Mouse (Mus musculus) spleen, adult 18-20 months (tissue): ENCODE measurements at regions not wholly inside any gene's neighbourhood (a gene's known extent, or its start where the extent isn't known, plus 50 kb on each side); places are given as distances from the start of the nearest gene placed in this dataset.

ENCODE experiments used
- DNase-seq, 2 experiments: peaks; one replicate each; pipeline ENCODE4 v3.0.0; 2022; ENCODE audit warnings: mixed read lengths in 2 of 2

DNA sequence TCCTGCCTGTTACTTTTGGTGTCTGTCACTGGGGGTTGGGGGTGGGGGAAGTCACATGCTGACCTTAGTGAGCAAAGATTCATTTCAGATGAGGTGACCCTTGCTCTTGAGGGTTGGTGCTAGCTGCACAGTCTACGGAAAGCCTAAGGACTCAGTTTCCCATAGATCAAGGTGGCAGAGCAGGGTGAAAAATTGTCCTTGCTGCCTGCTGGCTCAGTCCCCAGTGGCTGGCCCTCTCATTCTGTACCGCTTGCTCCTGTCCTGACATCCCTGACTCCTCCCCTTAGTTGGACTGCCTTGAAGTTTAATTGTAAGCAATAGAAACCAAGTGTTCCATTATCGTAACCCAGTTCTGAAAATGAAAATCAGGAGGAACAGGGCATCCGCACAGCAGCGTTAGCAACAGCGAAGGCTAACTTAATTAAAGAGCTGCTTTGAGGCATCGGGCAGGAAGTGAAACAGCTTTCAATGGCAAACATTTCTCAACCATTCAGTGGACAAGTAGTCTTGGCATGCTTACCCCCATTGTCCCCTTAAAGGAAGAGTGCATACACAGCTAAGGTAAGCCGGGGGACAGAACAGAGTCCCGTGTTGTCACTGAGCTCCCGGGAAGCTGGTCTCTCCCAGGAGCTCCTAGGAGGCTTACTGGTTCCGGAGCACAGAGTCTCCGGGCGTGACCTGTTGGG is 151.9 kb upstream of the Id2 start:
- DNase-seq, result no peak

GRCm38 (mm10) chr12:25246566-25246965 is 149.6 kb upstream of the Id2 start:
- DNase-seq, result no peak

DNA sequence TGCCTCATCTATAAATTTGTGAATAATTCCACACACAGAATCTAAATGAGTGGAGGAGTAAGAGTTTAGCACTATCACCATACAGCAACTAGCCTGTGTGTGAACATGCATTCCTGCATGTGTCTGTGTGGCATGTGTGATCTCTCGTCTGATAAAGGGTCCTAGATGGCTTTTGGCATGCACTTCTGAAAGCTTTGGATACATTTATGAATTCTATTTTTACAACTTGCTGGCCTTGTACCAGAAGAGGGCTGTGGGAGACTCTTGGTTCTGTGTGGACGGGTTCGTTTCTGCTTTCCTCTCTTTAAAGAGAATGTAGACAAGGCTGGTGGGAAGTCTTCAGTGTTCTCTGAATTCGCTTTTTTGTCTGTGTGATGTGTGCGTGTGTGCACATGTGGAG is 148.7 kb upstream of the Id2 start:
- no peak for DNase-seq

- DNase-seq, result no peak
These were observed 148.3 kb upstream of the Id2 start for GRCm38 (mm10) chr12:25245251-25245650.

DNA sequence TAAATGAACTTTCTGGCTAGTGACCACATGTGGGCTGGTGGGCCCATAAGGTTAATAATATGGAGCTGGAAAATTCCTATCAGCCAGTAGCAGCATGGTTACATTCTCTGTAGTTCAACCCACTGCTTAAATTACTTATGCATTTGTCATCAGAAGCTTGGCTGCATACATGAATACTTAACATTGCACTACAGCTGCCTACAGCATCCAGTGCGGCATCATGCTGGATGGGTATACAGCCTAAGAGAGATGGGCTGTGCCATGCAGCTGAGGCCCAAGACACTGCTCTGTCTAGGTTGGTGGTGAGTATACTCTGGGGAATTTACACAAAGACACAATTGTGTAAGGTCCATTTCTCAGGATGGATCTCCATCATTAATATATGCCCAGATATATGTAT is 147.7 kb upstream of the Id2 start:
- DNase-seq, result no peak

GRCm38 (mm10) chr12:25243901-25244300 is 147.0 kb upstream of the Id2 start:
- DNase-seq, result no peak

DNA sequence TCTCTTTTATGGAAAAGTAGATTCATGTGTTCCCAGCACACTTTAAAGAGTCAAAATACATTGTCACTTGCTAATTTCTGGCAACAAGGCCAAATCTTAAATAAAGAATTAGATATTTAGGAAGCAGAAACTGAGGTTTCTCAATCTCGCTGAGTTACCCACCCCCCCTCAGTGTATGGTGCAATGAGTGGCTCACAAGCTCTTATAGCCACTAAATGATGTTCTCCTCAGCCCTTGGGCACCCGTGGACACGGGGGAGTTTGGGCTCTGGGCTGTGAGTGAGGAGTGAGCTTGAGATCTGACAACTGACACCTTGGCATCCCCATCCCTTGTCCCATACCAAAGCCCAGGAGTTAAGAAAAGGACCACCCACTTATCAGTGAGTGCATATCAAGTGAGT is 145.4 kb upstream of the Id2 start:
- DNase-seq, result no peak

- DNase-seq, result no peak
These were observed 144.7 kb upstream of the Id2 start for GRCm38 (mm10) chr12:25241675-25242074.

GRCm38 (mm10) chr12:25240796-25241195 is 143.9 kb upstream of the Id2 start:
- DNase-seq, result no peak

- DNase-seq, result no peak
These were observed 143.2 kb upstream of the Id2 start for GRCm38 (mm10) chr12:25240142-25240541.

GRCm38 (mm10) chr12:25235071-25235470 is 138.1 kb upstream of the Id2 start:
- DNase-seq, result no peak

- no peak for DNase-seq
These were observed 137.7 kb upstream of the Id2 start for GRCm38 (mm10) chr12:25234636-25235035.

GRCm38 (mm10) chr12:25233027-25233535 is 136.1 kb upstream of the Id2 start:
- DNase-seq, result no peak

- no peak for DNase-seq
These were observed 135.6 kb upstream of the Id2 start for GRCm38 (mm10) chr12:25232358-25233026.

- DNase-seq, result no peak
These were observed 131.8 kb upstream of the Id2 start for GRCm38 (mm10) chr12:25228708-25229107.

GRCm38 (mm10) chr12:25227736-25228135 is 130.8 kb upstream of the Id2 start:
- DNase-seq, result no peak

GRCm38 (mm10) chr12:25224644-25225043 is 127.7 kb upstream of the Id2 start:
- no peak for DNase-seq

DNA sequence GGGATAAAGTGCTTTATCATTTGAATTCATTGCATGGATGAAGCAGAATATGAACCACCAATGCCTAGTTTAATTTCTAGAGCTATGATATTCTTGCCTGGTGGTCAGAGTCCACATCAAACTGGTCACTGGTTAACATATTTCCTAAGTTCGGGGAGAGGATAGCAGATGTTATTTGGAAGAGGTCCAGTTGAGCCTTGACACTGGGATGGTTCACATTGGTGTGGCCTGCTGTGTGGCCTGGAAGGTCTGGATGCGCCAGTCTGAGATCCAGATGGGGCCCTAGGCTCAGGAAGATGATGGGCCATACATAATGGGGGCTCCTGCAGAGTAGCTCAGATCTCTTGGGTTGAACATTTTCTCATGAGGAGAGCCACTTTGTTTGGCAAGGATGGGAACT is 127.3 kb upstream of the Id2 start:
- DNase-seq, result no peak

GRCm38 (mm10) chr12:25223539-25223938 is 126.6 kb upstream of the Id2 start:
- no peak for DNase-seq

DNA sequence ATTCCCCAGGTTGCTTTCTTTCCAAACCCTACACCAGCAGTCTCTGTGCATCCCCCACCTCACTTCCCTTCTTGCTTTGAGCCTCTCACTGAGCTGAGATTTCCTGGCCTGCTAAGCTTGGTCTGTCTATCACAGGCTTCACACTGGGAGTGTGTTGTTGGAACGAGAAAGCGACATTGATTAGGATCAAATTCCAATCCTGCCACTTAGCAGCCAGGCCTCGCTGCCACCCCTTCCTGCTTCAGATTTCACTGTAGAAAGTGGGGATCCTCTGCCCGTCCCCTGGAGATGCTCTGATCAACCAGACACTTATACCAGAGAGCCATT is 123.8 kb upstream of the Id2 start:
- no peak for DNase-seq

DNA sequence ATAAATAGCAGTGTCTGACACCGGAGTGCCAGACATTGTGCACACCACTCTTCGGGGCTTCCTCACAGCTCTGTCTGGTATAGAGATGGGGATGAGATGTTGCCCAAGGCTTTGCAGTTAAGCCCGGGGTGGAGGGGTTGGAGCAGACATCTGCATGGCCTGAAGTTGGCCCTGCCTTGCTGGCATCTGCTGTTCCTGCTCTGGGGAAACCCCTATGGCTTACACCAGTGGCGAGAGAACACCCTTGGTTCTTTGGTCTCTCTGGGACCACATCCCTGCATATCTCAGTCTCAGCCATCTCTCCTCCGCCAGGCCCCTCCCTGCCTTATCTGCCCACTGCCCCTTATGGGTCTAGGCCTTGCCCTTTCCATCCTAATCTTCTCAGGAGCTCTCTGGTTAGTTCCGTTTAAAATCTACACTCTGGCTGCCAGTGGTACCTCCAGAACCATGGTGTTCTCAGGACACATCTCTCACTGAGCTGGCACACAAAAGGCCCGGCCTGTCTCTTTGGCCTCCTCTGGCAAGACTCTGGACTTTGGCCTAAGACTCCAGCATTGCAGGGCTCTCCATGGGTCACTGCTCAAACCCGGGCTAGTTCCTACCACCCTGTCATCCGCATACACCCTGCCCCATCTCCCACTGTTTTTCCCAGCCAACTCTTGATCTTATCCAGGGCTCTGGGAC is 123.3 kb upstream of the Id2 start:
- DNase-seq, result no peak

DNA sequence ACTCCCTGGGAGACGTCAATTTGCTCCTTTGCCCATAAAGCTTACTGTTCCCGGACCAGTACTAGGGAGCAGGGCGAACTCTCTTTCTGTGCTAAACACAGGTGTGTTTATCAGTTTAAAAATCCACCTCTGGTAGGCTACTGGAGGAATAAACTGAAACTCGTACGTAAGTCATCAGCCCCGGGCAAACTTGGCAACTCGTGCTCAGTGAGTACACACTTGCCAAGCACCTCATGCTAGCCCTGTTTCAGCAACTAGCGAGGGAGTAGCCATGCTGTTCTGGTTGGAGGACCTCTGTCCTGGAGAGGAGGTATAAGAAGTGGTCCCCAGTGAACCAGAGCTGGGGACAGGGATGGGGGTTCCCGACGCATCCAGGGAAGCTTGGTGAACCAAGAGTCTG is 122.6 kb upstream of the Id2 start:
- no peak for DNase-seq

DNA sequence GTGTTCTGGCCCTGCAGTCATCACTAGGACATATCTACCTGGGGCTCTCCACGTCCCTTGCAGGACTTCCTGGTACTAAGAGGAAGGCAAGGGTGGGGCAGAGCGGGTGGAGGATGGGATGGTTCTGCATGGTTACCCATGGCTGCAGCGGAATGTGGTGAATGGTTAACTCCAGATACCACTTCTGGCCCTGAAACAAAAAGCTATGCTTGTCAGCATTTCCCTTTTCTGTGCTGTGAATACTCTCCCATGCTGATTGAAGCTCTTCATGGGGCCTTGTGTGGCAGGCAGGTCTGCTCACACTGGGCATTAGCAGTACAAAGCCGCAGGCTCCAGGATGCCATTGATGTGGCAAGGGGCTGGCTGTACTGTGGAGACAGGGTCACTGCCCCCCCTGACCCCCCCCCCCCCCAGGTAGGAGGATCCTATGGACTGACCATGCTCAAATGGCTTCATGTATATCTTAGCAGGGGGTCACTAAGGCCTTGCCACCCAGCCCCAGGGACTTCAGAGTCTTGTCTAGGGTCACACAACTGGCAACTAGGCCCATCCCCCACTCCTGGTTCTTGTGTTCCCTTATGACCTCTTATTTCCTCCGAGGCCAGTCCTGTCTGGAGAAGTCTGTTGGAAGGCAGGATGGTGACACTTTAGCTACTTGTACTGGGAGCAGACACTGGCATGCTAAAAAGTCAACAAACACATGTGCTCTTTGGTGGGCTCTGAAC is 120.0 kb upstream of the Id2 start:
- DNase-seq, result peak; percentile 69 to 79
